In genomic region chr1:175693429-175693960, GRCm38 (mm10) we compare ENCODE assay signal across 8 mouse cellular contexts. TPM values are rescaled to one million over a fixed set of nuclear protein-coding genes. Genes with fewer than 3 reads are reported as not detected.
DNase-seq lines count a peak whose midpoint lies in the region; ATAC-seq and TF ChIP-seq lines count a peak whose summit lies in the region.

No protein-coding gene starts in this region.

- no peaks in the 10 kb centered on the region for H3K4me1 ChIP-seq in cerebellum, adult 2 months (ENCODE audit: control insufficient read depth, insufficient read depth, low read length)
- H3K4me1 ChIP-seq in heart, embryonic 13.5 days, result peaks cover 37% of the 10 kb centered on the region
- H3K4me1 ChIP-seq in limb, embryonic 10.5 days, result peaks cover 21% of the 10 kb centered on the region
- peaks cover 30% of the 10 kb centered on the region for H3K4me1 ChIP-seq in midbrain, embryonic 15.5 days

- 30% methylated on average over 12 of the region's 12 CpGs for WGBS in cerebellum, adult 2 months
- 29% methylated on average over 12 of the region's 12 CpGs for WGBS in heart, embryonic 13.5 days
- 49% methylated on average over 12 of the region's 12 CpGs for WGBS in limb, embryonic 10.5 days
- 44% methylated on average over 12 of the region's 12 CpGs for WGBS in midbrain, embryonic 15.5 days

- no peak for TF ChIP-seq CTCF in layer of hippocampus, adult 2 months (conservative IDR thresholded peaks at IDR 0.05)
- TF ChIP-seq CTCF in cerebellum, adult 2 months (IDR thresholded peaks at IDR 0.05; ENCODE audit: borderline replicate concordance, insufficient read depth, low read depth, low read length), result no peak

- peak overlapping the region; percentile 75 for H3K9ac ChIP-seq in heart, embryonic 13.5 days
- no peak overlapping the region for H3K9ac ChIP-seq in midbrain, embryonic 15.5 days

- ATAC-seq in heart, embryonic 13.5 days (ENCODE audit: extremely low read depth, insufficient number of reproducible peaks, low FRiP score, low TSS enrichment), result no peak
- peak; percentile 1 for ATAC-seq in midbrain, embryonic 15.5 days (replicated peaks)

- H3K36me3 ChIP-seq in heart, embryonic 13.5 days, result 0 out of 2 replicates have a peak, but pooled peaks cover under 1% of the 10 kb centered on the region
- no peaks in the 10 kb centered on the region for H3K36me3 ChIP-seq in limb, embryonic 10.5 days
- no peaks in the 10 kb centered on the region for H3K36me3 ChIP-seq in midbrain, embryonic 15.5 days (replicated peaks)

- DNase-seq in layer of hippocampus, adult 2 months (ENCODE audit: low spot score in 2 of 2), result no peak
- no peak for DNase-seq in layer of hippocampus, postnatal 14 days (ENCODE audit: low spot score in 2 of 2)
- DNase-seq in cerebellum, adult 2 months, result peak; percentile 31 to 40
- no peak for DNase-seq in limb, embryonic 10.5 days (ENCODE audit: low spot score)
- DNase-seq in ovary, adult 18-20 months (ENCODE audit: low spot score), result no peak
- DNase-seq in layer of hippocampus, adult 18-20 months (ENCODE audit: low spot score in 2 of 2), result no peak

- H3K4me2 ChIP-seq in heart, embryonic 13.5 days, result peak overlapping the region; percentile 89
- H3K4me2 ChIP-seq in midbrain, embryonic 15.5 days, result peak overlapping the region; percentile 86

- H3K9me3 ChIP-seq in heart, embryonic 13.5 days, result no peaks in the 10 kb centered on the region
- no peaks in the 10 kb centered on the region for H3K9me3 ChIP-seq in limb, embryonic 10.5 days (replicated peaks)
- no peaks in the 10 kb centered on the region for H3K9me3 ChIP-seq in midbrain, embryonic 15.5 days

- no peak overlapping the region for H3K27ac ChIP-seq in layer of hippocampus, adult 2 months
- H3K27ac ChIP-seq in cerebellum, adult 2 months (ENCODE audit: insufficient read depth, low read length), result no peak overlapping the region
- H3K27ac ChIP-seq in heart, embryonic 13.5 days (replicated peaks), result peak overlapping the region; percentile 80
- H3K27ac ChIP-seq in limb, embryonic 10.5 days, result no peak overlapping the region
- H3K27ac ChIP-seq in midbrain, embryonic 15.5 days, result peak overlapping the region; percentile 92

- peak overlapping the region; percentile 66 for H3K4me3 ChIP-seq in layer of hippocampus, adult 2 months
- H3K4me3 ChIP-seq in cerebellum, adult 2 months (replicated peaks; ENCODE audit: insufficient read depth, low read depth, low read length), result no peak overlapping the region
- peak overlapping the region; percentile 88 for H3K4me3 ChIP-seq in heart, embryonic 13.5 days
- H3K4me3 ChIP-seq in limb, embryonic 10.5 days, result peak overlapping the region; percentile 84
- H3K4me3 ChIP-seq in midbrain, embryonic 15.5 days, result peak overlapping the region; percentile 75

- no peaks in the 10 kb centered on the region for H3K27me3 ChIP-seq in cerebellum, adult 2 months (ENCODE audit: control insufficient read depth, insufficient read depth, low read length)
- no peaks in the 10 kb centered on the region for H3K27me3 ChIP-seq in heart, embryonic 13.5 days (replicated peaks)
- H3K27me3 ChIP-seq in limb, embryonic 10.5 days (ENCODE audit: low read depth, poor library complexity, severe bottlenecking), result no peaks in the 10 kb centered on the region
- no peaks in the 10 kb centered on the region for H3K27me3 ChIP-seq in midbrain, embryonic 15.5 days (replicated peaks)

- no peak for TF ChIP-seq POLR2A in cerebellum, adult 2 months (IDR thresholded peaks at IDR 0.05; ENCODE audit: borderline replicate concordance, insufficient read depth, low read length)

RNA-seq across cellular contexts. Expression of gene Chml, which starts 0.8 kb away (rescaled TPM):
- 1 to 10 TPM; 4.3 TPM for total RNA-seq in layer of hippocampus, adult 2 months (2021)
- total RNA-seq in layer of hippocampus, postnatal 14 days (2021), result 1 to 10 TPM; 6.0 to 6.8 TPM
- polyA plus RNA-seq in cerebellum, adult 2 months (2012; rRNA removed), result 3.8 and 4.1 TPM in 2 replicates
- polyA plus RNA-seq in heart, embryonic 13.5 days (2015; fragmentation: Nextera tagmentation; extraction: Ambion mirVana), result 3.5 and 3.7 TPM in 2 replicates
- 3.5 and 4.2 TPM in 2 replicates for polyA plus RNA-seq in limb, embryonic 10.5 days (2016; fragmentation: Nextera tagmentation; extraction: Ambion mirVana)
- 3.5 and 3.7 TPM in 2 replicates for polyA plus RNA-seq in midbrain, embryonic 15.5 days (2015; fragmentation: Nextera tagmentation; extraction: Ambion mirVana)
- 1 to 10 TPM; 3.5 to 4.7 TPM for total RNA-seq in layer of hippocampus, adult 18-20 months (2021)

RNA-seq across cellular contexts. Expression of gene Opn3, which starts 0.9 kb away (rescaled TPM):
- 1 to 10 TPM; 1.0 to 1.7 TPM for total RNA-seq in layer of hippocampus, adult 2 months (2021)
- total RNA-seq in layer of hippocampus, postnatal 14 days (2021), result 1 to 10 TPM; 2.1 to 4.8 TPM
- 6.7 and 7.7 TPM in 2 replicates for polyA plus RNA-seq in cerebellum, adult 2 months (2012; rRNA removed)
- 10.9 and 14.5 TPM in 2 replicates for polyA plus RNA-seq in heart, embryonic 13.5 days (2015; fragmentation: Nextera tagmentation; extraction: Ambion mirVana)
- polyA plus RNA-seq in limb, embryonic 10.5 days (2016; fragmentation: Nextera tagmentation; extraction: Ambion mirVana), result 10.3 and 11.5 TPM in 2 replicates
- polyA plus RNA-seq in midbrain, embryonic 15.5 days (2015; fragmentation: Nextera tagmentation; extraction: Ambion mirVana), result 7.0 and 8.6 TPM in 2 replicates
- 1 to 10 TPM in 1 of 2 experiments, under 1 TPM in 1; 0.94 to 1.5 TPM for total RNA-seq in layer of hippocampus, adult 18-20 months (2021)

RNA-seq across cellular contexts. Expression of gene Wdr64, which starts 4.9 kb away (rescaled TPM):
- not detected for total RNA-seq in layer of hippocampus, adult 2 months (2021)
- total RNA-seq in layer of hippocampus, postnatal 14 days (2021), result not detected
- not detected in 2 replicates for polyA plus RNA-seq in cerebellum, adult 2 months (2012; rRNA removed)
- polyA plus RNA-seq in heart, embryonic 13.5 days (2015; fragmentation: Nextera tagmentation; extraction: Ambion mirVana), result not detected in 2 replicates
- polyA plus RNA-seq in limb, embryonic 10.5 days (2016; fragmentation: Nextera tagmentation; extraction: Ambion mirVana), result not detected in 2 replicates
- polyA plus RNA-seq in midbrain, embryonic 15.5 days (2015; fragmentation: Nextera tagmentation; extraction: Ambion mirVana), result not detected in 2 replicates
- total RNA-seq in layer of hippocampus, adult 18-20 months (2021), result not detected

Comparison
In these comparisons a context has a peak if more than half of its experiments do, and no peak if none do; other contexts are left out.
1. DNase-seq: peak in cerebellum, adult 2 months (2 of 2); none in layer of hippocampus, adult 2 months (0 of 2), layer of hippocampus, postnatal 14 days (0 of 2), limb, embryonic 10.5 days (single experiment), ovary, adult 18-20 months (single experiment) and layer of hippocampus, adult 18-20 months (0 of 2).
2. H3K27ac ChIP-seq: peak in heart, embryonic 13.5 days (single experiment) and midbrain, embryonic 15.5 days (single experiment); none in layer of hippocampus, adult 2 months (single experiment), cerebellum, adult 2 months (single experiment) and limb, embryonic 10.5 days (single experiment).